Mouse (Mus musculus) 3T3-L1 (cell line): ENCODE measurements around the gene Hbb-bs.
"Not testable (repeated sequence)": the region's sequence is repeated elsewhere in the genome, so short reads cannot be mapped to it uniquely, and the experiment has no call there.

Source experiments
- DNase-seq: peaks from one replicate; pipeline ENCODE4 v3.0.0-alpha.2; 2015; ENCODE audit warnings: low read depth, low spot score

The Hbb-bs gene

DNA sequence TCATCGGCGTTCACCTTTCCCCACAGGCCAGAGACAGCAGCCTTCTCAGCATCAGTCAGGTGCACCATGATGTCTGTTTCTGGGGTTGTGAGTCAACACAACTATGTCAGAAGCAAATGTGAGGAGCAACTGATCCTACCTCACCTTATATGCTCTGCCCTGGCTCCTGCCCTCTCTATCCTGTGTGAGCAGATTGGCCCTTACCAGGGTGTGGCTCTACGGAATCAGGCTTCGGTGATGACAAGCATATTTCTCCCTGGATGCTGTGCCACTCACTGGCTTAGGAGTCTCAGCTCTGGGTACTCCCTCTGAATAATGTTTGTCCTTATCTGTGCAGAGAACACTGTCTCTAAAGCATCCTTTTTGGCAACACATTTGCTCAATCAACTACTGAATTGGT, at the start of gene Hbb-bs:
TSS of gene Hbb-bs (minus strand) at position 289 of the 400 bp plus-strand sequence.
- no peak for DNase-seq

DNA sequence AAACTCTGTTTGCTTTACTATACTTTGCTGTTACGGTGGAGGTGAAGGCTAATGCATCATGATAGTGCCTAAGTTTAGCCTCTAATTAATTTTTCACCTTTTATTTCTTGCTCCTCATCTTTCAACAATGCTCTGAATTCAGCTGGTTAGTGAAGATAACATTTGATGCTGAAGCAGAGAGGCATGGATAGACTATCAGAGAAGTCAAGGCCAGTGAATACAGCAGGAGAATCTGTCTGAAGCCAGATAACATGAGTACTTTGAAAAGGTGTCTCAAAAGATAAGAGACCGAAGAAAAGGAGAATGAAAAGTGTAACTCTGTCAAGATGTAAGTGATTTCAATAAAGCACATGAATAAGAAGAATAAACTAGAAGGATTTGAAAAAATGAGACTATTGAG, 49.2 kb upstream of the Hbb-bs start:
- DNase-seq, result no peak

DNA sequence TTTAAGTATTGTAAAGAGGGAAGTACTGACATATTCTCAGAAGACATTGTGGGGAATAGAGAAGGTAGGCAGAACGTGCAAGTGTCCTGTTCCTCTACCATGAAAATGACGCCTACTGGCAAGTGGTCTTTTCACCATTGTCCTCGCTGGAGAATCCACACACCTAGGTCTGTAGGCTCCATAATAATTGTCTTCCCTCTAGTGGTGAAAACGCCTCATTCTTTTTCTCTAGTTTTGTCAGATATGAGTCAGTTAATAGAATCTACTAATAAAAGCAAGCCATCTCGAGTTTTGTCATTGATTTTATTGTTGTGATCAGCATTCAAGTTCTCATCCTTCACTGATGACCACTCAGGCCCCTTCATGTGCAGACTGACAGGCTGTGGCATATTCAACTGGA, 46.6 kb upstream of the Hbb-bs start:
- peak; percentile 1 for DNase-seq

DNA sequence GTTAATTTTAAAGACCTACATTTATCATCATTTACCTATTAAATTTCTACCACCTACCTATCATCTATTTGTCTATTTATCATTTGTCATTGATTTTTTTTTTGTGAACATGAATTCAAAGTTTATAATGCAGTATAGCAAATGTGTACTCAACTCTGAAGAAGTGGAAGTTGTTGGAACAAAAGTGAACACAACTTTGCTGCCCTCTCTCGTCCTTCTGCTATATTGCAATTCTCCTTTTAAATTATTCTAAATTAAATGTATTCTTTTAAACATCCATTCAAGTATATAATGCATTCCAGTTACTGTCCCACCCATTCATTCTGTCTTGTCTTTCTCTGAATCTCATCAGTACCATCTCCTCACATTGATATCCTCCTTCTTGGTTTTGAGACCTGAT, 45.2 kb upstream of the Hbb-bs start:
- DNase-seq, result peak; percentile 35

DNA sequence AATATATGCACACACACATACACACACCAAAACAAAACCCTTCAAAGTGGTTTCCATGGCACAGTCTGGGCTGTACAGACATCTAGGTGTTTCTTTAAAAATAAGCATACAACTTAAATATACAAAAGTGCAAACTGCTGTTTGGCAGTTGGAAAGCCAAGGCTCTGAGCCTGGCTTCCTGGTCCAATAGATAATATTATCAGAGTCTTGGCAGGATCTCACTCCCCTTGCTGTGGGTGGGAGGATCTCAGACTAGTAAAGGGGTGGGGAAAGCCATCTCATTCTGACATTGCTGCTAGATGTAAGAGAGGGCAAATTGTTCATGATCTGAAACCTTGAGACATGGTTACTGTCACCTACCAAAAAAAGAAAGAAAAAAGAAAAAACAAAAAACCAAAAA, 42.8 kb upstream of the Hbb-bs start:
- no peak for DNase-seq

DNA sequence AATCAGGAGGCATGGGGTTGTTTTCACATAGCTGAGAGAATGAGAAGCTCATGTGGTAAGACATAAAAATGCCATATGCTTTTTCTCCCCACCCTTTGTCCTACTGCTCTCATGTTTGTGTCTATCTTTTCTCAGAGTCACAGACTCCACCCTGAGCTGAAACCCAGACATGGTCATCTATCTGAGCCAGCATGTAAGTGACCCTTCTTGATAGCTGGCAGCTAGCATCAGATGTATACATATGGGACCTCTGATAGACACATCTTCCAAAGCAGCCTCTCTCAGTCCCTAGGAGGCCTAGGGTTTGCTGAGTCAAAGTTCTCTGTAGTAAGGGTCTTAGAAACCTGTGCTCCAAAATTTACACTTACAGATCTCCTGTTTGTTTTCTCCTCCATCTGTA, 37.8 kb upstream of the Hbb-bs start:
- DNase-seq, result no peak

DNA sequence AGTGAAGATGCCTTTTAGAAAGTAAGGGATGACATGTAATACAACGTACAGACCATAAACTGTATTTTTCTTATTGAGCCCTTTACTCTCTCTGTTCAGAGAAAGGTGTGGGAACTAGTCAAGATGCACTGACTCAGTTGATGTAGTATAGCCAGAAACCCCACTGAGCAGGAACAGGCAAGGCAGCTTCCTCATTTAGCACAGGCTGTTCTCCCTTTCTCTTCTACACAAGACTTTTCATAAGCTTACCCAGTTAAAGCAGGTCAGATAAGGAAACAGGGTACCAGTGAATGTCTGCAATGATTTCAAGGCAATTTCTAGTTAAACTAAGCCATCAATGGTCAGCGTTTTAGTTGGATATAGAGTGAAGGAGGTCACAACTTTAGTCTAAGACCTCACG, 33.6 kb upstream of the Hbb-bs start:
- no peak for DNase-seq

DNA sequence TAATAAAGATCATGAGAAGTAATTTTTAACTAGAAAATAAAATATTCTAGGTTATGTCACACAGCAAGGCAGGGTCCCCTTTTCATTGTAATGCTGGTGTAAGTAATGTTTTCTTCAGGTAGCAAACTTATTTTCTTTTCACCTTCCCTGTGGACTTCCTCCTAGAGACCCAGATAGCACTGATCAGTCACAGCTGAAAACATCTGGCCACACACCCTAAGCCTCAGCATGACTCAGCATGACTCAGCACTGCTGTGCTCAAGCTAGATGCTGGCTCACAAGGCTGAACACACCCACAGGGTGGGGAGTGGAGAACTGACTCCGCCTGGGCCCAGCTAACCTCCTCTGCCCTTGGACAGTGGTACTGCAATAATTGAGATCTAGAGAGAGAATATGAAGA, 33.0 kb upstream of the Hbb-bs start:
- peak; percentile 92 for DNase-seq

DNA sequence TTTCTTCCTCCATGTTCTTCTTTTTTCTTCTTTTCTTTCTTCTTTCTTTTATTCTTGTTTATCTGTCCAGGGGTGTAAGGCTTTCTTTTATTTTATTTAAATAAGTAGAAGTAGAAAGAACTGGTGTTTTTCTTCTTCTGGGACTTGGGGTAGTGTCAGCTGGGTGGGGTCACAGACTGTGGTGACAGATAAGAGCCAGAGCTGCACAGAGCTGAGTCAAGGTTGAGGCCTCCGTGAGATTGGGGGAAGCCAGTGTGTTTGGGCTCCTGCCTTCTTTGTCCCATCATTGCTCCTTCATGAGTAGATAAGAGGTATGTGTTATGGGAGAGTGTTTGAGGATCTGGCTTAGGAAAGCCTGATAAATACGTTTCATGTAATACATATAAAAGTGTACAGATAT, 31.2 kb upstream of the Hbb-bs start:
- no peak for DNase-seq

DNA sequence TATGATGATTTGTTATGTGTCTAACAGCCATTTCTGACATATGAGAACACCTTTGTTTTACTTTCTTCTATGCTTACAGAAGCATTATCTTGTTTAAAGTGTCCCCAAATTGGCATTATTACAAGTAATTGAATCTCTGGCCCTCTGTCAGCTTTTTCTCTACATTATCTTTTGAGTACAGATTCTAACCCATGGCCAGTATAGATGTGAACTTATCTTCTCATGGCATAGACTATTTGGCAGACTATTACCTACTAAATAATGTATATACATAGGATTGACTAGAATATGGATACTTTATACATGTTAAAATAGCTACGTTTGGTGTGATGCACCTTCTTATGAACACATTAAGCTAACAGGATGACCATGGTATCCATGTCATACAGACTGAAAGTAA, 26.8 kb upstream of the Hbb-bs start:
- DNase-seq, result no peak

DNA sequence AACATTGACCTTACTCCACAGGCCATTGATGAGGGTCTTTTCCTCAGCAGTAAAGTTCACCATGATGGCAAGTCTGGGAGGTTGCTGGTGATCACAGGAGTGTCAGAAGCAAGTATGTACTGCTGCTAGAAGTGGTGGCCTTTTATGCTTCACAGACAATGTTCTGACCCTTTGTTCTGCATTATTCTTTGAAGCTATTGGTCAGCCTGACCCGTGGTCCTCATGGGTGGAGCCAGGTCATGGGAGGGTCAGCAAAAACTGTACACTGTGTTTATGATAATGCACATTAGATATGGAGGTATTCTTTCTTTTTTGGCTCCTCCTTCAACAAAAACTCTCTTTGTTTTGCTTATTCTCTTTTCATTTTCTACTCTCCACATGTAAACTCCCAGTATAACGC, 25.2 kb upstream of the Hbb-bs start, which contains the start of gene Hbb-y:
TSS of gene Hbb-y (minus strand) at position 127 of the 400 bp plus-strand sequence.
- DNase-seq, result no peak

DNA sequence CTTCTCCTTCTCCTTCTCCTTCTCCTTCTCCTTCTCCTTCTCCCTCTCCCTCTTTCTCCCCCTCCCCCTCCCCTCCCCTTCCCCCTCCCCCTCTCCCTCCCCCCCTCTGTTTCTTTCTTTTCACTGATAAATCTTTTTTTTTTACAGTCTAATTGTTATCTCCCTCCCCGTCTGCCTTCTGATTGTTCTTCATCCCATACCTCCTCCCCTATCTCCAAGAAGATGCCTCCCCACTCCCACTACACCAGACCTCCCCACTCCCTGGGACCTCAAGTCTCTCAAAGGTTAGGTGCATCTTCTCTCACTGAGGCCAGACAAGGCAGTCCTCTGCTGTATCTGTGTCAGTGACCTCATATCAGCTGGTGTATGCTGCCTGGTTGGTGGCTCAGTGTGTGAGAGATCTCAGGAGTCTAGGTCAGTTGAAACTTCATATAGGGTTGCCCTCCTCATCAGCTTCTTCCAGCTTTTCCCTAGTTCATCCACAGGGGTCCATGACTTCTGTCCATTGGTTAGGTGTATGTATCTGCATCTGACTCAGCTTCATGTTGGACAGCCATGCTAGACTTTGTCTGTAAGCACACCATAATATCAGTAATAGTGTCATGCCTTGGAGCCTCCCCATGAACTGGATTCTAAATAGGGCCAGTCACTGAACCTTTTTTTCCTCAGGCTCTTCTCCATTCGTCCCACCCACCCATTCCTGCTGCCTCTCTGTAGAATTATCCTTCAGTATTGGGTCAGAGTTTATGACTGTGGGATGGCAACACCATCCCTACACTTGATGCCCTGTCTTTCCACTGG, 16.8 kb upstream of the Hbb-bs start:
- DNase-seq, result no peak

DNA sequence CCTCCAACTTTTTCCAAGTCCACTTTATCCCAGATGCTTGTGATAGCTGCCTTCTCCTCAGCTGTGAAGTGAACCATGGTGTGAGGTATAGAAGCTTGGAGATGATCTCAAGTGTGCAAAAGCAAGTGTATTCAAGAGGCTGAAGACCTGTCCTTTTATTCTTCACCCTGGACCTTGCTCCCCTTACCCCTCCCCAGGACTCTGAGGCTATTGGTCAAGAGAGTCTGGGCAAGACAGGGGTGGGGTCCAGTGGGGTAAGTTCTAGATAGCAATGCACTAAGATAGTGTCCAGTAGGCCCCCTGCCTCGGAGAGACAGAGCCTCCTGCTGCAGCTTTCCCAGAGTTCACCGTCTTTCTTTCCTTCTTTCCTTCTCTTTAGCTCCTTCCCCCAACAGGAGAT, 15.1 kb upstream of the Hbb-bs start, which contains the start of gene Hbb-bh1:
TSS of gene Hbb-bh1 (minus strand) at position 131 of the 400 bp plus-strand sequence.
- DNase-seq, result no peak

DNA sequence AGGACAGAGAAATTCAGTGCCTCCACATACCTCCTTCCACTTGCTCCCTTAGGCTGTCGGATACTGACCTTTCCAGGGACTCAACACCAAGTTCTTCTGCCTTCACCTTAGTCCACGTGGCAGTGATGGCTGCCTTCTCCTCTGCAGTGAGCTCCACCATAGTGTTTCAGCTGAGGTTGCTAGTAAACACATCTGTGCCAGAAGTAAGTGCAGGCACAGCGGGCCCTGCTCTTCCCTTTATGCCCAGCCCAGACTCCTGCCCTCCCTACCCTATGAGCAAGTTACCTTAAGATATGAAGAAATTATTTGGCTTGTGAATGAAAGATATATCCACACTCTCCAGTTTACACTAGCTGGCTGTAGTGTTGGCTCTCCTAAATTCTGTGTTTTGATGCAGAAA, 12.4 kb upstream of the Hbb-bs start, which contains the start of gene Hbb-bh2:
TSS of gene Hbb-bh2 (minus strand) at position 253 of the 400 bp plus-strand sequence.
- DNase-seq, result no peak

DNA sequence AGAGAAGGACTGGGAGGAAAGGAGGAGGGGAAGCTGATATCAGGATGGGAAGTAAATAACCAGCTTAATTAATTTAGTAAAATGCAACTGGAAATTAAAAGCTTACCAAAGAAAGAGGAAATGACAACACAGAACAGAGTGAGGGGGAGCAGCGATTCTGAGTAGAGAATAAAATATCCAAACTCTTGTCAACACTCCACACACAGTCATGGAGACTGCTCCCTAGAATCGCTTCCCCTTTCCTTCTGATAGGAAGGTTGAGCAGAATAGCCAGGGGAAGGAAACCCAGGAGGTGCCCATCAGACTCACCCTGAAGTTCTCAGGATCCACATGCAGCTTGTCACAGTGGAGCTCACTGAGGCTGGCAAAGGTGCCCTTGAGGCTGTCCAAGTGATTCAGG, 757 bp downstream of the Hbb-bs start:
- DNase-seq, result not testable (repeated sequence)

DNA sequence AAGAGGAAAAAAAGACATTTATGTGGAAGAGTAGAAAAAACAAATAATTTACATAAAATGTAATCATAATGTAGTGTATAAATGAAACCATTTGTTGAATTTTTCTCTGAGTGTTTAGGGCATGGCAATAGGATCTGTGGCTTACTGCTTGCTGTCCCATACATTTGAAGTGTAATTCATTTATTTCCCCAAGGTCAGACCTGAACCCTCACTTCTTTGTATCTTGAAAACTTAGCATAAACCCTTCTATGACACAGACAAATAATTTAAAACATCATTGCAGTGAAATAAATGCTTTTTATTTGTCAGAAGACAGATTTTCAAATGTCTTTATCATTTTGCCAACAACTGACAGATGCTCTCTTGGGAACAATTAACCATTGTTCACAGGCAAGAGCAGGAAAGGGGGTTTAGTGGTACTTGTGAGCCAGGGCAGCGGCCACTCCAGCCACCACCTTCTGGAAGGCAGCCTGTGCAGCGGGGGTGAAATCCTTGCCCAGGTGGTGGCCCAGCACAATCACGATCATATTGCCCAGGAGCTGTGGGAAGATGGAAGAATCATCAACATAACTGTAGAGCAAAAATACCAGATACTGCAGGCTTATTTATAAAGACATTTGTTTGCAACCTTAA, 1.5 kb downstream of the Hbb-bs start:
- no peak for DNase-seq

DNA sequence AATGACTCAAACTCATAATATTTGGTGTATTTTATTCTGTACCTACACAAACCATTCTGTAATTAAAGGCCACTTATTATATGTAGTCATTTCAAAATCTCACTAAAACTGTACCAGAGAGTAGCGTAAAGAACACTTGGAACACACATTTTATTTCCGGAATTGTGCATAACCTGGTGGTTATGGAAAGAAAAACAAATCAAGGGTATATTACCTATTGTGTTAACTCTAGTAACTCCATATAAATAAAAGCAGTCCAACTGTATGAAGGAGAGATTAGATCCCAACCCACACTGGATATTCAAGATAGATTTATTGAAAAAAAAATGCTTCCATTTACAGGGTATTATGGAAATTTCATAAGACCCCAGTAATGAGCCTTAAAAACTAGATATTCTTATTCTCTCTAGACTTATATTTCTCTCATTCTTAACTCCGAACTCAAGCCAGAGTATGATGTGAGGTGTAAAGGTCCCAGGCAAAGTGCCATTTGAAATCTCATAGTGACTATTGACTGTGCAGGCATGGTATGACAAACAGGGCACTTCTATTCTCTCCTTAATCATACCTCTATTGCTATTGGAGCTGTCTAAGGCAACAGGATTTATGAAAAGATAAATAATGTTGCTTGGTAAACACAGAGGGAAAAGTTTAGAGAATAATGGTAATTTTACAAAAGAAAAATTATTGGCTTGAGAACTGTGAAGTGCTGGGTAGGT, 2.2 kb downstream of the Hbb-bs start:
- no peak for DNase-seq

DNA sequence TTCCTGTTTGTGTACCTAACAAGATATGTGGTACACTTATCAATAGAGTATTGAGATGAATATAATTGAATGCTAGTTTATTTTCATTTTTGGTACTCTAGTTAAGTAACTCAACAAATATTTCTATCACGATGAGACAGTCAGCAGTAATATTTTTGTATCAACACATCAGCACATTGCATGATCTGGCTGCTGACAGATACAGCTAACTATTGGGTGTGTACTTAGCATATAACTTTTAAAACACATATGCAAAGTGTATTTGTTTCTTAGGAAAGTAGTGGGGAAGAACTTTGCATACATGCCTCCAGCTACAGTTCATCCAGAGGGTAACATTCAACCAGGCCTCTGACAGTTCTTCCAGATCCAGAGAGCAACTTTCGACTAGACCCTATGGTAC, 3.3 kb downstream of the Hbb-bs start:
- DNase-seq, result no peak

DNA sequence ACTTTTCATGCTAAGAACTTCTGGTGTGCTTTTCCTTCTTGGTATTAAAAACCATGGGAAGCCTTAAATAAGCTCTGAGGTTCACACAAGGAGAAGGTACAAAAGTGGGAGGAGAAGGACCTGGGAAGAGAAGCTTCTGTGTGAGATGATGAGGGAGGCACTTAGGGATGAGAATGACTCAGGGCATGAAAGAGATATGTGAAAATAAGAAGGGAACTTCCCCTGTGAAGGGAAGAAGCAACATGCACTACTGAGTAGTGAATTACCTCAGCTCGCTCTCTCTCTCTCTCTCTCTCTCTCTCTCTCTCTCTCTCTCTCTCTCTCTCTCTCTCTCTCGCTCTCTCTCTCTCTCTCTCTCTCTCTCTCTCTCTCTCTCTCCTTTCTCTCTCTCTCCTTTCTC, 12.8 kb downstream of the Hbb-bs start:
- DNase-seq, result not testable (repeated sequence)

DNA sequence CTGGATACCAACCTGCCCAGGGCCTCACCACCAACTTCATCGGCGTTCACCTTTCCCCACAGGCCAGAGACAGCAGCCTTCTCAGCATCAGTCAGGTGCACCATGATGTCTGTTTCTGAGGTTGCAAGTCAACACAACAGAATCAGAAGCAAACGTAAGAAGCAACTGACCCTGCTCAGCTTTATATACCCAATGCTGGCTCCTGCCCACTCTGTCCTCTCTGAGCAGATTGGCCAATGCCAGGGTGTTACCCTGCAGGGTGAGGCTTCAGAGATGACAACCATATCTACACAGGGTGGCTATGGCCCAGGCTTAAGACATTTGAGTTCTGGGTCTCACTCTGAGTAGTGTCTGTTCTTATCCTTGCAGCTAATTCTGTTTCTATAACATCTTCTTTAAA, 14.1 kb downstream of the Hbb-bs start, which contains the start of gene Hbb-bt:
TSS of gene Hbb-bt (minus strand) at position 231 of the 400 bp plus-strand sequence.
- DNase-seq, result no peak

DNA sequence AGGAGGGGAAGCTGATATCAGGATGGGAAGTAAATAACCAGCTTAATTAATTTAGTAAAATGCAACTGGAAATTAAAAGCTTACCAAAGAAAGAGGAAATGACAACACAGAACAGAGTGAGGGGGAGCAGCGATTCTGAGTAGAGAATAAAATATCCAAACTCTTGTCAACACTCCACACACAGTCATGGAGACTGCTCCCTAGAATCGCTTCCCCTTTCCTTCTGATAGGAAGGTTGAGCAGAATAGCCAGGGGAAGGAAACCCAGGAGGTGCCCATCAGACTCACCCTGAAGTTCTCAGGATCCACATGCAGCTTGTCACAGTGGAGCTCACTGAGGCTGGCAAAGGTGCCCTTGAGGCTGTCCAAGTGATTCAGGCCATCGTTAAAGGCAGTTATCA, 14.7 kb downstream of the Hbb-bs start:
- DNase-seq, result not testable (repeated sequence)

DNA sequence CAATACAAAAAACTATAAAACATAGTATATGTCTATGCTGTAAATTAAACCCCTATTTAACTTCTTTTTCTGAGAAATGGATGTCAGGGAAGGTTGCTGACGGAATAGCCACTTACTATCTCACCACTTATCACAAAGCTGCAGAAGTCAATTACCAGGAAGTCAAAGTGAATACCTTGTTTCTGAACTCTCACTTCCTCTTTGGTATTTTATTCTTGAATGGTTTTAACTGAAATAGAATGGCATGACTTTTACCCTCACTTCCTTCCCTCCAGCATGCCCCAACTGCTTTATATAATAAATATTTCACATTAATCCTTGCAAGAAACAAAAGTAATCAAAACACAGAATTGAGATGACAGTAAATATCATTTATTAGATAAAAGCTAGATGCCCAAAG, 15.7 kb downstream of the Hbb-bs start:
- DNase-seq, result no peak
